Mouse (Mus musculus): ENCODE results near the gene Alk.

Alk gene

DNA sequence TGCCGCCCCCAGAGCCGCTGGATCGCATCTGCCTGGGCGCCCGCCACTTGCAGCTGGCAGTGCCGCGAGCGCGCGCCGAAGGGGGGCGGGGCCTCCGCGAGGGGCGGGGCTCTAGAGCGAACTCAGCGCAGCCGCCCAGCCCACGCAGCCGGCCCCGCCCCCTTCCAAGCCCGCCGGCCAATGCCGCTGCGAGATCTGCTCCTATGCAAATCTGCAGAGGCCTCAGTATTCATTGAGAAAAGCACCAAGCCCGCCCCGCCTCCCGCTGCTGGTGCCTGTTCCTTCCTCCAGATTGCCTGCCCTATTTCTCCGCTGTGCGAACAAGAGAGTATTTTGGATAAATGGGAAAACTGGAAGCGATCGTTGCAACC is at the start of gene Alk:
TSS of gene Alk (minus strand) at position 18 of the 371 bp plus-strand sequence.
- peak; percentile 70 for DNase-seq

GRCm38 (mm10) chr17:72652801-72653200 is 48.4 kb upstream of the Alk start:
- no peak for DNase-seq

GRCm38 (mm10) chr17:72648607-72649217 is 44.3 kb upstream of the Alk start:
- no peak for DNase-seq

- DNase-seq = no peak
Measured at GRCm38 (mm10) chr17:72646167-72646566, 41.7 kb upstream of the Alk start.

DNA sequence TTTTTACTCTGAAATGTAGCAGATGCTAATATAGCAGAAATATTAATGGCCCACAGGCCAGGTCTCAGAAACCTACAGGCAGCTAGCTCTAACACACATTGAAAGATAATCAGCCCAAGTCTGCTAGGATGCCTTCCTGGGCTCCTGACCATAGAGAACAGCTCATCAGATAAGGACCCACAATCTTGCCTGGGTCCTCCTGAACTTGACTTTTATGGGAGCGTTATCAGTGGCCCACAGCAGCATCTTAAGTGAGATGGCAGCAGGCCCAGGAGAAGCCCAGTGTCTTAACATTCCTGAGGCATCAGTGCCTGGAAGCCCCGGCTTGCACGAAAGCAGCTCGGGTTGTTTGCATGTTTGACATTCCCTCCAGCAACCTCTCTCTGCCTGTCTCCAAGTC is 35.7 kb upstream of the Alk start:
- no peak for DNase-seq

- no peak for DNase-seq
Measured at GRCm38 (mm10) chr17:72639400-72639799, 35.0 kb upstream of the Alk start.

DNA sequence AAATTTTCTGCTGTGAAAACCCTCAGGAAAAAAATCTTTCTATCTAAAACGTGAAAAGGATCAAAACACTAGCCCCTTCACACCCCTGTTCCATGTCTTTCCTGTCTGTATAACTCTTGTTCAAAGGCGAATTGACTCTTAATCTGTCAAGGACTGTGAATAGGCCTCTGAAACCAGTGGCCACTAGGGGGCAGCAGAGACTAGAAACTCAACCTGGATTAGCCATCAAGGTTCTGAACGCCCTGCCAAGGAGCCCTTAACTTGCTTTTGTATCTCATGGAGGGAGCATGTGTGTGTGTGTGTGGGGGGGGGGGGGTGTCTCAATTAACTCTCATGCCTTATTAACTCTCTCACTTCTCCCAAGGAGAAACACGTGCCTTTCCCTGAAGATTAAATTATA is 1.8 kb upstream of the Alk start:
- peak; percentile 62 for DNase-seq

GRCm38 (mm10) chr17:72603886-72604609 is 379 bp downstream of the Alk start:
- DNase-seq = peak; percentile 3

- DNase-seq = peak; percentile 4
Measured at GRCm38 (mm10) chr17:72603118-72603885, 1.1 kb downstream of the Alk start.

GRCm38 (mm10) chr17:72600806-72601205 is 3.6 kb downstream of the Alk start:
- DNase-seq = no peak

- no peak for DNase-seq
Measured at GRCm38 (mm10) chr17:72587671-72588070, 16.8 kb downstream of the Alk start.

DNA sequence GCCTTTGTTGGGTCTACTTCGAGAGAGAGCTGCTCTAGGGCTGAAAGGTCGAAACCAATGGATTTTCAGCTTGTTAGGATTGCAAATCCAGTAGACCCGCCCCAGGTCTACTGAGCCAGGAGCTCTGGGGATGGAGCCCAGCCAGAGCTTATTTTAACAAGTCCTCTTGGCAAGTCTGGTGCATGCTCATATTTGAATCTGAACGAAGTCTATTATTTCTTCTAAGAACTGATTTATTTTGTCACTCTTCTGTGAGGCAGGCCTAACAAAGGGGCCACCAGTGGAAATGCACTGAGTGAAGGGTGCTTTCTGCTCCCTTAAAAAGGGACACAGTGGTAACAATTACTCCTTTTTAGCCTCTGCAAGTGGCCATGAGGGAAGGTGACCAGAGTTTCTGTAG is 24.3 kb downstream of the Alk start:
- peak; percentile 2 for DNase-seq

DNA sequence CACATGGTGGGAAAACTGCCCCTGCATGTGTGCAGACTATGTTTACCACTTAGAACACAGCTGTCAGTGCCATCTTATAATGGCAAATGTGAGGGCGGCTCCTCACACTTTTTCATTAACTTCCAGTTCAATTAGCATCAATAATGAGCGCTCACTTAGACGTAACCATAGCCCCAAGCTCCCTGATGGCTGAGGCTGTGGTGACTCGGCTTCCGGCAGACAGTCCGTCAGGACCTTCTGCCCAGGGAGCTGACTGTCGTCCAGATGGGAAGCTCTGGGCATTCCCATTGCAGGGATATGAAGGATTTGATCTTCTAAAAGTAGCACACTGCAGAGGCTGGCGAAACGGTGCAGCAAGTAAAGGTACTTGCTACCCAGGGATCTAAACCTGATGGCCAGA is 25.1 kb downstream of the Alk start:
- DNase-seq = no peak

DNA sequence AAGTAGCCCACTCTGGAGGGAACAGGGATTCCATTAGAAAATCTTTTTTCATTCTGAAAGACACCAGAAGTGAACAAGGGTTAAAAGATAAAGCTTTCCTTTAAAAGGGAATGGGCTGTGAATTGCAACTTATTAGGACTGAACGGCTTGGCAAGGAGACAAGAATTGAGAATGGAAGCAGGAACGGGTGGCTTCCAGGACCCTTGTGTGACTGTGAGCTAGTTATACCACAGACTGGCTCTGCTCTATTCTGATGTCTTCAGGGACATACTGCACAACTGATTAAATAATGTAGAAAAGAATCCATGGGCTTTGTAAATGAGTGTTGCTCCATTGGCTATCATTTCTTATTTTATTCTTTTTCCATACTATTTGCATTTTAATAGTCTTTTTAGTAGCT is 33.0 kb downstream of the Alk start:
- DNase-seq = no peak

- no peak for DNase-seq
Measured at GRCm38 (mm10) chr17:72569491-72569890, 34.9 kb downstream of the Alk start.

- DNase-seq = no peak
Measured at GRCm38 (mm10) chr17:72563423-72563822, 41.0 kb downstream of the Alk start.

GRCm38 (mm10) chr17:72561471-72561870 is 43.0 kb downstream of the Alk start:
- no peak for DNase-seq

DNA sequence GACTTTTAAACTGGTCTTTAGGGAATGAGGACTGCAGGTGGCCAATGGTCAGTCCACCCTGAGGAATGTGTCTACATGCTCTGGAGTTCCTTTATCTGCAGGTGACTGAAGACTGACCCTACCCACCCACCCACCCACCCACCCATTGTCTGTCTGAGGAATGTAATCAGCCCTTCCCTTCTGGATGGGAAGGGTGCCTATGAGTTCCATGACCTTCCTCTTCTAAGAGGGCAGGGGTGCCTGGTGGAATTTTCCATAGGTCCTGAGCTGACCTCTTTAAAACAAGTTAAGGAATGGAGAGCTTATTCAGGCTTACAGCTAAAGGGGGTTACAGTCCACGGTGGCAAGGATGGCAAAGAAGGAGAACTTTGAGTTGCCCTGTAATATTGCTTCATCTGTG is 43.7 kb downstream of the Alk start:
- DNase-seq = no peak

DNA sequence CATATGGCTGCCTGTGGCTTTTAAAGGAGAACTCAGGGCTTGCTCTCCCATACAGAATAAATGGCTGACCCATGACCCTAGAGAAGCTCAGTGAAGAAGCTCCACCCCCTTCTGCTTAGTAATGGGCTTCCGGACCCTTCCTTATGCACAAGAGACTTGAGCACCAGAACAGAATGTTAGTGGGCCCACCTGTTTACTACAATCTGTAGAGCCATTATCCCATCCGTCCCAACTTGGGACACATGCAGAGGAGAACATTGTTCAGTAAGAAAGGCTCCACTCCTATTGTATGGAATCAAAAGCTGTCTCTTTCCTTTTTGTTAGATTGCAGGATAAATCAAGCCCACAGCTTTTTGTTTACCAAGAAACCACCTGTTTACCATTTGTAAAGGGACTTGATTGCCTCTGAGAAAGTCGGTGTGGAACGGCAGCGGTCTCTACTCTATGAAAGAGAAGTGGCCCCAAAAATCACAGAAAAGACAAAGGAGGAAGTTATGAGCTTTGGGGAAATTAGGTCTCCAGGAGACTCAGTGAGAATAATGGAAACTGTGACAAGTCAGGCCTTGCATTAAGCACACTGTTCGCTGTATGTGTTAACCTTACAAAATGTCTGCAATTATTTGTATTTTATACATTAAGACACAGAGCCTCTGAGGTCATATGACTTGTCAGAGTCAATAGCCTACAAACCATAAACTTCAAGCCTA is 47.2 kb downstream of the Alk start:
- DNase-seq = no peak

DNA sequence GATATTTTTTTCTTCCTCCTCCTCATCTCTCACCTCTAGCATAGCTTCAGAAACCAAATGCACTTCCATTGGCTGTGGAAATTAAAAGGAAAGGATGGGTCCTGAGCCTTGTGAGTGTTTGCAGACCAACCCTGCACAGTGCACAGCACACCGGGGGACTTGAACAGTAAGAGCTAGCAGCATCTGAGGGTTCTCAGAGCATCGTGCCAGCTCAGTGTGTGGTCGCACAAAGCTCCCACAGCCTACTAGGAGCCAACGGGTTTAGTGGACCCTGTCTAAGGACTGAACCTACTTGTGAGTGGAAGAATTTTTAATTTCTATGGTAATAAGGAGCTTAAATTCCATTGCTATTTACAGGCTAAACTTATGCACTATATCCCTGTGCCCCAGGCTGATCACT is 58.2 kb downstream of the Alk start:
- no peak for DNase-seq

- DNase-seq = no peak
Measured at GRCm38 (mm10) chr17:72535304-72535703, 69.1 kb downstream of the Alk start.

DNA sequence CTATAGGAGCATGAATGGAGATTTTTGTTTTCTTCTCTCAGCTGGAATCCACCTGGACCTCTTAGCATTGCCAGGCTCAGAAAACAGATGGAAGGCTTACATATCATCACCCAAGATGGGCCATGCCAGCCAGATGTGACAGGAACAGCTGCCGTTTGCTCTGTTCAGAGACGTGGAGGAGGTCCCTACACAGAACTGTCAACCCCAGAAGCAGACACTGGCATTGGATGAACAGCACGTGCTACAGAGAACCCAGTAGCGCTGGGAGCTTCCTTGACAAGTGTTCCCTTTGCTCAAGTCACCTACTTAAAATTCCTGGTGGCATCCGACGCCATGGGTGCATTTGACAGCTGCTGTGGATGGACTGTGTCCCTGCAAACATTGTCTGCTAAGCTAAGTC is 72.2 kb downstream of the Alk start:
- no peak for DNase-seq

GRCm38 (mm10) chr17:72528481-72528880 is 75.9 kb downstream of the Alk start:
- DNase-seq = no peak
